9 mouse cellular contexts compared by ENCODE assay signal in genomic region chr9:57074822-57075603, GRCm38 (mm10). TPM values are rescaled to one million over a fixed set of nuclear protein-coding genes. Genes with fewer than 3 reads are reported as not detected.
DNase-seq lines count a peak whose midpoint lies in the region; ATAC-seq and TF ChIP-seq lines count a peak whose summit lies in the region.
"Had no signal": no experiment of that assay in that cellular context is flagged by ENCODE, and none has a peak within 500 bp of the region (broad histone marks: within the 10 kb centered on the region; RNA-seq: fewer than 3 reads in every experiment).

No protein-coding gene starts in this region.

- H3K4me1 ChIP-seq in cortical plate, adult 2 months (ENCODE audit: control insufficient read depth, insufficient read depth, low read length), result peaks cover 4% of the 10 kb centered on the region; the same call in 1 of the 2 replicates
- H3K4me1 ChIP-seq in intestine, embryonic 15.5 days (replicated peaks), result peaks cover 5% of the 10 kb centered on the region
- peaks cover 31% of the 10 kb centered on the region for H3K4me1 ChIP-seq in limb, embryonic 13.5 days
- peaks cover 28% of the 10 kb centered on the region for H3K4me1 ChIP-seq in midbrain, embryonic 16.5 days (ENCODE audit: control insufficient read depth, insufficient read depth, low read length)

- H3K27ac ChIP-seq in cortical plate, adult 2 months (ENCODE audit: insufficient read depth, low read length), result peak overlapping the region; percentile 61
- H3K27ac ChIP-seq in intestine, embryonic 15.5 days, result peak overlapping the region; percentile 100
- H3K27ac ChIP-seq in limb, embryonic 13.5 days, result peak overlapping the region; percentile 93
- H3K27ac ChIP-seq in midbrain, embryonic 16.5 days (ENCODE audit: low read length), result peak overlapping the region; percentile 86

- H3K36me3 ChIP-seq in intestine, embryonic 15.5 days, result no peaks in the 10 kb centered on the region
- no peaks in the 10 kb centered on the region for H3K36me3 ChIP-seq in limb, embryonic 13.5 days
- H3K36me3 ChIP-seq in midbrain, embryonic 16.5 days (ENCODE audit: control insufficient read depth, insufficient read depth, low read length), result no peaks in the 10 kb centered on the region
- no peaks in the 10 kb centered on the region for H3K36me3 ChIP-seq in splenic B cell, adult 2 months (ENCODE audit: control insufficient read depth, insufficient read depth, low read length, poor library complexity, severe bottlenecking)

- DNase-seq in frontal cortex, postnatal 36 days (ENCODE audit: low spot score in 2 of 2), result no peak
- peak; percentile 75 for DNase-seq in gastrocnemius, postnatal 14 days
- peak; percentile 76 for DNase-seq in splenic B cell, adult 2 months (ENCODE audit: low read depth, low spot score)

- H3K27me3 ChIP-seq in intestine, embryonic 15.5 days (replicated peaks), result no peaks in the 10 kb centered on the region
- H3K27me3 ChIP-seq in limb, embryonic 13.5 days, result no peaks in the 10 kb centered on the region
- no peaks in the 10 kb centered on the region for H3K27me3 ChIP-seq in midbrain, embryonic 16.5 days (ENCODE audit: control insufficient read depth, insufficient read depth, low read depth, low read length)
- H3K27me3 ChIP-seq in splenic B cell, adult 2 months (ENCODE audit: control insufficient read depth, insufficient read depth, low read length, poor library complexity, severe bottlenecking), result no peaks in the 10 kb centered on the region
- H3K27me3 ChIP-seq: Patski had no signal

- no peaks in the 10 kb centered on the region for H3K9me3 ChIP-seq in intestine, embryonic 15.5 days
- no peaks in the 10 kb centered on the region for H3K9me3 ChIP-seq in limb, embryonic 13.5 days
- H3K9me3 ChIP-seq in midbrain, embryonic 16.5 days (replicated peaks; ENCODE audit: control insufficient read depth, low read length, poor library complexity, severe bottlenecking), result no peaks in the 10 kb centered on the region

- intact Hi-C loops in gastrocnemius, postnatal 14 days (cut with DNase I; ENCODE audit: low total_unique reads), result no loop called here

- H3K9ac ChIP-seq in intestine, embryonic 15.5 days, result peak overlapping the region; percentile 64
- H3K9ac ChIP-seq in limb, embryonic 13.5 days, result peak overlapping the region; percentile 81
- H3K9ac ChIP-seq in midbrain, embryonic 16.5 days (ENCODE audit: low read depth, low read length), result peak overlapping the region; percentile 60

- TF ChIP-seq CTCF in cortical plate, adult 2 months (IDR thresholded peaks at IDR 0.05; ENCODE audit: extremely low read depth, insufficient read depth, low read length), result no peak

- peak overlapping the region; percentile 82 for H3K4me2 ChIP-seq in intestine, embryonic 15.5 days (replicated peaks)
- peak overlapping the region; percentile 91 for H3K4me2 ChIP-seq in limb, embryonic 13.5 days (replicated peaks)
- H3K4me2 ChIP-seq in midbrain, embryonic 16.5 days (ENCODE audit: low read length), result peak overlapping the region; percentile 91

- H3K4me3 ChIP-seq in cortical plate, adult 2 months (ENCODE audit: insufficient read depth, low read length), result peak overlapping the region; percentile 42
- H3K4me3 ChIP-seq in intestine, embryonic 15.5 days (replicated peaks), result peak overlapping the region; percentile 85
- H3K4me3 ChIP-seq in limb, embryonic 13.5 days, result peak overlapping the region; percentile 94
- H3K4me3 ChIP-seq in midbrain, embryonic 16.5 days (ENCODE audit: low read depth, low read length), result peak overlapping the region; percentile 53

- 0 out of 2 replicates have a peak, but pooled peaks have one; percentile 5 for ATAC-seq in frontal cortex, adult (ENCODE audit: low TSS enrichment)
- ATAC-seq in intestine, embryonic 15.5 days, result no peak
- ATAC-seq in limb, embryonic 13.5 days (ENCODE audit: low FRiP score, low read depth), result no peak
- no peak for ATAC-seq in midbrain, embryonic 16.5 days

- TF ChIP-seq POLR2A in cortical plate, adult 2 months (IDR thresholded peaks at IDR 0.05; ENCODE audit: extremely low read depth, insufficient read depth, low read length), result no peak

- WGBS in intestine, embryonic 15.5 days, result 6% methylated on average over 17 of the region's 17 CpGs
- 6% methylated on average over 17 of the region's 17 CpGs for WGBS in limb, embryonic 13.5 days
- WGBS in midbrain, embryonic 16.5 days, result 4% methylated on average over 17 of the region's 17 CpGs

RNA-seq across cellular contexts. Expression of gene Sin3a, which starts 3.2 kb away (rescaled TPM):
- polyA plus RNA-seq in cortical plate, adult 2 months (2012; rRNA removed), result 25.1 and 27.8 TPM in 2 replicates
- total RNA-seq in gastrocnemius, postnatal 14 days (2021), result 10 to 100 TPM; 20.3 to 22.7 TPM
- polyA plus RNA-seq in intestine, embryonic 15.5 days (2015; fragmentation: Nextera tagmentation; extraction: Ambion mirVana), result 26.0 and 26.4 TPM in 2 replicates
- 32.4 and 40.2 TPM in 2 replicates for polyA plus RNA-seq in limb, embryonic 13.5 days (2015; fragmentation: Nextera tagmentation; extraction: Ambion mirVana)
- 21.8 and 22.1 TPM in 2 replicates for polyA plus RNA-seq in midbrain, embryonic 16.5 days (2015; fragmentation: Nextera tagmentation; extraction: Ambion mirVana)

RNA-seq across cellular contexts. Expression of gene Man2c1, which starts 55.5 kb away (rescaled TPM):
- 234 and 251 TPM in 2 replicates for polyA plus RNA-seq in cortical plate, adult 2 months (2012; rRNA removed)
- total RNA-seq in gastrocnemius, postnatal 14 days (2021), result 10 to 100 TPM; 32.8 to 36.2 TPM
- 50.6 and 55.6 TPM in 2 replicates for polyA plus RNA-seq in intestine, embryonic 15.5 days (2015; fragmentation: Nextera tagmentation; extraction: Ambion mirVana)
- 64.5 and 71.0 TPM in 2 replicates for polyA plus RNA-seq in limb, embryonic 13.5 days (2015; fragmentation: Nextera tagmentation; extraction: Ambion mirVana)
- polyA plus RNA-seq in midbrain, embryonic 16.5 days (2015; fragmentation: Nextera tagmentation; extraction: Ambion mirVana), result 94.0 TPM in 2 replicates

Comparison
In these comparisons a context has a peak if more than half of its experiments do, and no peak if none do; other contexts are left out.
1. DNase-seq: peak in gastrocnemius, postnatal 14 days (single experiment) and splenic B cell, adult 2 months (single experiment); none in frontal cortex, postnatal 36 days (0 of 2).
2. H3K4me3 ChIP-seq: peak in every context shown above with its lines; median percentile 94 in limb, embryonic 13.5 days; 85 in intestine, embryonic 15.5 days; 53 in midbrain, embryonic 16.5 days; 42 in cortical plate, adult 2 months.
3. Peak in every context shown above with its lines, with median percentiles within 50 percentile points of each other: H3K27ac ChIP-seq, H3K4me2 ChIP-seq and H3K9ac ChIP-seq.